Mouse (Mus musculus): ENCODE results near the gene Usp27x.

- TF ChIP-seq CTCF (IDR thresholded peaks at IDR 0.05; ENCODE audit: borderline replicate concordance, insufficient read depth, low read length) (peak; percentile 80), POLR2A (IDR thresholded peaks at IDR 0.05; ENCODE audit: low read depth, low read length) (no peak)
Measured at GRCm38 (mm10) chrX:7422691-7423111, 47.1 kb upstream of the Usp27x start.

Data from embryonic fibroblast, embryonic 13.5 days (primary cell).